Mouse (Mus musculus): ENCODE measurements at regions not wholly inside any gene's neighbourhood (a gene's known extent, or its start where the extent isn't known, plus 50 kb on each side); places are given as distances from the start of the nearest gene placed in this dataset.

DNA sequence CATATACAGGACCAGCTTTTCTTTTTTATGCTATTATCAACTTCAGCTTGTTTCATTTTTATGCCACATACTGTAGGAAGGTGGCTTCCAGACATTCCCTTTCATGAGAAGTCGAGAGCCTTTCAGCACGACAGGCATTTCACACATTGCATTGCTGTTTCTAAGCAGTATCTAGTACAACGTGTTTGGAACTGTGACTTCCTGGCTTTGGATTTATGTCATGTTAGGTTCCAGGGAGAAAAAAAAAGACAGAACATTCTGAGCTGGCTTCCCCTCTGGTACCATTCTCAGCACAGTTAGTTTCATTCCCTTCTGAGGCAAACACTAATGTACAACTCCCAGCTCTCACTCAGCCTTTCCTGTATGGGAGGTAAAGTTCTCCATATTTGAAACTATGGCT, 243.7 kb upstream of the Gk2 start:
- TF ChIP-seq POLR2A (IDR thresholded peaks at IDR 0.05; ENCODE audit: control insufficient read depth in 1 of 2, insufficient read depth in 1 of 2, low read depth in 1 of 2, low read length in 2 of 2, poor library complexity in 1 of 2) (no peak), CTCF (IDR thresholded peaks at IDR 0.05 in 2 of 3, conservative IDR thresholded peaks at IDR 0.05 in 1 of 3; ENCODE audit: control insufficient read depth in 1 of 3, insufficient read depth in 1 of 3, low read depth in 2 of 3, low read length in 3 of 3, poor library complexity in 1 of 3, severe bottlenecking in 1 of 3) (no peak), MEF2A (IDR thresholded peaks at IDR 0.05; ENCODE audit: extremely low read depth, insufficient replicate concordance, low read depth, low read length, poor library complexity, severe bottlenecking) (no peak)

All from MEL (cell line).